Mouse (Mus musculus): ENCODE data around the gene Nup62cl.

The Nup62cl gene

GRCm38 (mm10) chrX:140062135-140062975, at the start of gene Nup62cl, which contains the start of gene Pih1h3b:
Gene Nup62cl (minus strand): TSS chrX:140062712.
Gene Pih1h3b (plus strand): TSS chrX:140062879.
- DNase-seq (ENCODE audit: low read depth, low spot score): no peak

DNA sequence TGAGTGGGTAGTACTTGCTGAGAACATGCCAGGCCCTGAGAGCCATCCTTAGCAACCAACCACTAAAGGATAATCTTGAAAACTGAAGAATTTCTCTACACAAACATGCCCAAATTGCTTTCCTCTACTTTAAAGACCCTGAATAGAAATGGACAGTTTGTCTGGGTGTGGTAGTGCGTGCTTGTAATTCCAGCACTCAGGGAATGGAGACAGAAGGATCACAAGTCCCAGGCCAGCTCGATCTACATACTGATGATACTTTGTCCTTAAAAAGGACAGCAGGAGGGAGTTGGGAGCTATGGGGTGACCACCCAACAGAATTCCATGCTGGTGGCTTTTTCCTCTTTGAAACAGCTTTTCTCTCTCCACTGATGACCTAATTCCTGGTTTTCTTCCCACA, 31.6 kb upstream of the Nup62cl start:
- no peak for DNase-seq (ENCODE audit: low read depth, low spot score)

DNA sequence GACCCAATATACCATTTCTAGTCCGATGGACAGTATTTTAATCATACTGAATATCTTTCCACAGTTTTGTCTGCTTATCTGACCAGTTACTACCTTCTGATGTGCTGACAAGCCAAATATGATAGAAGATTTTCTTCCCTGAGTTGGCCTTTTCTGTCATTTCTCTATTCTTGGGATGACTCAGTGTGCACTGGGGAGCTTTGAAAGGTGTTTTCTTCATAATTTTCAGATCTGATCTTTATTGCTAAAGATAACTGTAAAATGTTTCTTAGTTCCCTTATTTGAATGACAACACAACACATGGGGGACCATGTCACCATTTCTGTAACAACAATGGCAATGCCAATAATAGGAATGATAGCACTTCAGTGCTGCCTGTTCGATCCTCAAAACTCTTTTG, 20.0 kb upstream of the Nup62cl start:
- DNase-seq (ENCODE audit: low read depth, low spot score): no peak

DNA sequence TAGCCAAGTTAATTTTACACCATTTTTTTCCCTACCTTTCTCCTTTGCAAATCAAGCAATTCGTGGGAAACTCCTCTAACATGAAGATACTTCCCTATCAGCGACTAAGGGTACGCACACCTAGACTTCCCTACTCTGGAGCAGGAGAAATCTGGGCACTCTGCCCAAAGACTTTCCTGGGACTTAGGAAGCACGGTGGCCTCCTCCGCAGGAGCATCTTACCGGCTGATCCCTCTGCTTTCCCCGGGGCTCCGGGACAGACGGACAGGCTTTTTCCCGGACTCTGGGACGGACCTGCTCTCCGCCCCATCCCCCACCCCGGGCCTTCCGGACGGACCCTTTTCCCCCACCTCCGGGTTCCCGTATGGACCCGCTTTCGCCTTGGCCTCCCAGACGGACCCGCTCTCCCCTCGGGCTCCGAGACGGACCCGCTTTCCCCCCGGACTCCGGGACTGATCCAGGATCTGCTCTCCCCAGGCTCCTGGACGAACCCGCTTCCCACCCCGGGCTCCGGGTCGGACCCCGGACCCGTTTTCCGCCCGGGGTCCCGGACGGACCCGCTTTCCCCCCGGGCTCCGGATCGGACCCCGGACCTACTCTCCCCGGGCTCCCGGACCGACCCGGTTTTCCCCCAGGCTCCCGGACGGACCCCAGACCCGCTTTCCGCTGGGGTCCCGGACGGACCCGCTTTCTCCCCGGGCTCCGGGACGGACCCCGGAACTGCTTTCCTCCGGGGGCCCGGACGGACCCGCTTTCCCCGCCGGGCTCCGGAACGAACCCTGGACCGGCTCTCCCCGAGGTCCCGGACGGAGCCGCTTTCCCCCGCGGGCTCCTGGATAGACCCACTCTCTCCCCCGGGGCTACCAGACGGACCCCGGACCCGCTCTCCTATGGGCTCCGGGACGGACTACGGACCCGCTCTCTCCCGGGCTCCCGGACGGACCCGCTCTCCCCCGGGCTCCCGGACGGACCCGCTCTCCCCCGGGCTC, 1.3 kb downstream of the Nup62cl start:
- DNase-seq (ENCODE audit: low read depth, low spot score): no peak

- no peak for DNase-seq (ENCODE audit: low read depth, low spot score)
These were observed 63.8 kb downstream of the Nup62cl start for GRCm38 (mm10) chrX:139998691-139999065.

GRCm38 (mm10) chrX:139997740-139998690, 64.5 kb downstream of the Nup62cl start, which contains the start of gene Rbm41:
Gene Rbm41 (minus strand): TSS chrX:139998595.
- DNase-seq (ENCODE audit: low read depth, low spot score): peak; percentile 20

DNA sequence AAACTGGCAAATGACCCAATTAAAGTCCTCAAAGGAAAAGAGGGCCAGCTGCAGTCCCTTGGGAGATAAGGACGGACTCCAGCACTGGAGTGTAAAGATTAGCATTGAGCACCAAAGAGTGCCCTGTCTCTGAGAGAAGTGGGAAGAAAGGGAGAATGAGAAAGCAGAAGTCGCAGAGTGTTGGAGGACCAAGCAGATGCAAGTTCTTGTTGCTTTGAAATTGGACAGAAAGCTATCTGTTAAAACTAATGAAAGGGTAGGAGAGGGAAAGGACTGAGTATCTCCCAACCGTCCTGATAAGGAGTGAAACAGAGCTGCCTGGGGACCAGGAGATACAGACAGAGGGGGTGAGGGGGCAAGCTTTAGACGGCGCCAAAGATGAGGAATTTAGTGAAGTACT, 80.4 kb downstream of the Nup62cl start:
- DNase-seq (ENCODE audit: low read depth, low spot score): no peak

Measured in retina, adult 2 months (tissue).